Mouse (Mus musculus) intestine, embryonic 16.5 days (tissue): ENCODE results near the gene Lrrc61. TPM values are rescaled to one million over a fixed set of nuclear protein-coding genes. Genes with fewer than 3 reads are reported as not detected.

Source experiments
- ATAC-seq: fragments of 200-750 bp; cut with Nextera tagmentation; 2 replicates; pipeline ENCODE4 v1.8.0; 2017; ENCODE audit warnings: moderate TSS enrichment, moderate library complexity
- H3K27ac ChIP-seq: fragments of 300-500 bp; sonication (generic); 2 replicates; pipeline ENCODE4 v1.5.1; 2014; ENCODE audit warnings: mild to moderate bottlenecking, low read length
- H3K27me3 ChIP-seq: fragments of 300-500 bp; sonication (generic); replicated peaks from 2 replicates; pipeline ENCODE4 v1.6.1; 2014; ENCODE audit warnings: low read length, control low read depth, mixed read lengths; ENCODE audit not compliant: control insufficient read depth, insufficient read depth
- H3K36me3 ChIP-seq: fragments of 300-500 bp; sonication (generic); 2 replicates; pipeline ENCODE4 v1.6.1; 2014; ENCODE audit warnings: low read length, control low read depth; ENCODE audit not compliant: control insufficient read depth, insufficient read depth
- H3K4me1 ChIP-seq: fragments of 300-500 bp; sonication (generic); 2 replicates; pipeline ENCODE4 v1.6.1; 2014; ENCODE audit warnings: low read length, control low read depth, mixed read lengths; ENCODE audit not compliant: control insufficient read depth, insufficient read depth
- H3K4me2 ChIP-seq: fragments of 300-500 bp; sonication (generic); 2 replicates; pipeline ENCODE4 v1.6.1; 2014; ENCODE audit warnings: low read depth, low read length, control low read depth
- H3K4me3 ChIP-seq: fragments of 300-500 bp; sonication (generic); 2 replicates; pipeline ENCODE4 v1.5.1; 2014; ENCODE audit warnings: mild to moderate bottlenecking, low read length
- H3K9ac ChIP-seq: fragments of 300-500 bp; sonication (generic); 2 replicates; pipeline ENCODE4 v1.6.1; 2014; ENCODE audit warnings: low read depth, low read length
- H3K9me3 ChIP-seq: fragments of 300-500 bp; sonication (generic); 2 replicates; pipeline ENCODE4 v1.6.1; 2016; ENCODE audit warnings: low read length, control low read depth; ENCODE audit not compliant: control insufficient read depth
- WGBS: fragments of 180-500 bp; shearing (Covaris S2); extraction: QIAGEN DNeasy Blood & Tissue Kit; methylation state at CpG from one replicate; pipeline ENCODE4 v1.1.7; 2014; 5-methylcytosine and 5-hydroxymethylcytosine counted together
- polyA plus RNA-seq: library from polyadenylated mRNA; unstranded; fragments of >200 nt; fragmentation: Nextera tagmentation; extraction: Ambion mirVana; gene quantifications from 2 replicates; pipeline ENCODE4 v1.2.1, GENCODE M21; 2015

Gene Lrrc61
- polyA plus RNA-seq, 1 experiment from 2014 or later, result 10.4 TPM

DNA sequence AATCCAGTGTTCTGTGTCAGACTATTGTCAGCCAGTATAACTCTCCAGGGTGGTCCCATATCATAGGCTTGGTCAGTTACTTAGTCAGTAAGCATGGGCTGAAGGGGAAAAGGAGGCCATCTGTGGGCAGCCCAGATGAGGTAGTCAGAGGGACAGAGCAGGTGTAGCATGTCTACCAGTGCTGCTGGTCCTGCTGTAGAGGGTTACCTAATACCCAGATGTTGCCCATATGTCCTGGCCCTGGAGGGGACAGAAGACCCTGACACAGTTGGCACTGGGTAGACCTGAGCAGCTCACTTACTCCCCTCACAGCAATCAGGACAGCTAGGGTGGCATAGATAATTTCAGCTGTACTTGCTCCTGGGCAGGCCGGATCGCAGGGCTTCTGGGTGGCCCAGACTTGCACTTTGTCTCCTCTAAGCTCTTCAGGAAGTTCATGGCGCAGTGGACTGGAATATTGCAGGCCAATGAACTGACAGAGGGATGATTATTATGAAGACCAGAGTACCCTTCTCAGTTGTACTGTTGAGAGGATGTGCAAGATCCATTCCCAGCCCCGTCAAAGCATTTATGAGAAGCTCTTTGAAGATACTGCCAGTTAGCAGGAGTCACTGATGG is 11.2 kb downstream of the Lrrc61 start:
- 72% methylated on average over 4 of the region's 4 CpGs for WGBS
- H3K27ac ChIP-seq, result no peak overlapping the region
- no peaks in the 10 kb centered on the region for H3K27me3 ChIP-seq

DNA sequence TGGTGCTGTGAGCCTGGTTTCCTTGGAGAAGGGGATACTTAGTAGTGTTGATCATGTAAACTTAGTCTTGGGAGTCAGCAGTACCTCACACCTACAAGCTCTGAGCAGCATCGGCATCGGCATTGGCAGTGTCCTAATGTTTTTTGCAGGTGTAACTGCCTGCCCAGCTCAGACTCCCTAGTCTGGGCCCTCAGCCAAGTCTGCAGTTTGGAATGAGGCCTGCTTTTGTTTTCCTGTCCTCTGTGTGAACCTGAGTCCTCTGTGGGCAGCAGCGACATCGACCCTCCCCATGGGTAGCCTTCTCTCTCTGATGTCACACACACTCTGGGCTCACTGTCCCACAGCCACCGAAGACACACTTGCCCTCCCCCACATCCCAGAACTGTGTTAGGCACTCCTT is 11.7 kb downstream of the Lrrc61 start:
- no peaks in the 10 kb centered on the region for H3K27me3 ChIP-seq
- WGBS, result 45% methylated on average over 5 of the region's 5 CpGs
- peak; percentile 47 for ATAC-seq

More for the DNA sequence above, 11.2 kb downstream of the Lrrc61 start:
- Histone ChIP-seq H3K4me2 (no peak overlapping the region), H3K4me3 (no peak overlapping the region), H3K9me3 (no peaks in the 10 kb centered on the region), H3K4me1 (peaks cover 15% of the 10 kb centered on the region), H3K36me3 (no peaks in the 10 kb centered on the region; the same call in 1 of the 2 replicates), H3K9ac (no peak overlapping the region)
- peak; percentile 12; the same call in 1 of the 2 replicates for ATAC-seq

DNA sequence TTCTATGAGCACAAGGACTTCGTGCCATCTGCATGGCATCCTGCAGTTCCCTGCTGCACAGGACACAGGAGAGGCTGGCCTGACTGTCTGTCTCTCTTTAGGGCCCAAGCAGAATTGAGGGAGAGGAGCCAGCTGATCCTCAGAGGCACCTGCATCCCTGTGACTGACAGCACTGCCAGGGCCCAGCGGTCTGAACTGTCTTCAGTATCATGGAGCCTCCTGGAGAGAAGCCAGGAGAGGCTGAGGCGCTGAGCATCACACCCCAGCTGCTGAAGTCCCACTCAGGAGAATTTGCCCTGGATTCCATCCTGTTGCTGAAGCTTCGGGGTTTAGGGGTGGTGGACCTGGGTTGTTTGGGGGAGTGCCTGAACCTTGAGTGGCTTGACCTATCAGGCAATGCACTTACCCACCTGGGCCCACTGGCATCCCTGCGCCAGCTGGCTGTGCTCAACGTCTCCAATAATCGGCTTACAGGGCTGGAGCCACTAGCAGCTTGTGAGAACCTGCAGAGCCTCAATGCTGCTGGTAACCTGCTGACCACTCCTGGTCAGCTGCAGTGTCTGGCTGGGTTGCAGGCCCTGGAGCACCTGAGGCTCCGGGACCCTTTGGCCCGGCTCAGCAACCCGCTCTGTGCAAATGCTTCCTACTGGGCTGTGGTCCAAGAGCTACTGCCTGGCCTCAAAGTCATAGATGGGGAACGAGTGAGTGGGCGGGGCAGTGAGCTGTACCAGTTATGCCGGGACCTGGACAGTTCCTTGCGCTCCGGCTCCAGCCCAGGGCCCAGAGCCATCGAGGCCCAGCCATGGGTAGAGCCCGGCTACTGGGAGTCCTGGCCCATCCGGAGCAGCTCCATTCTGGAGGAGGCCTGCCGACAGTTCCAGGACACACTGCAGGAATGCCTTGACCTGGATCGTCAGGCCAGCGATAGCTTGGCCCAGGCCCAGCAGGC is 13.7 kb downstream of the Lrrc61 start:
- Histone ChIP-seq H3K9me3 (no peaks in the 10 kb centered on the region), H3K27me3 (no peaks in the 10 kb centered on the region), H3K27ac (peak overlapping the region; percentile 60; the same call in 1 of the 2 replicates), H3K4me2 (no peak overlapping the region), H3K36me3 (no peaks in the 10 kb centered on the region; the same call in 1 of the 2 replicates), H3K4me1 (peaks cover 20% of the 10 kb centered on the region), H3K9ac (no peak overlapping the region), H3K4me3 (no peak overlapping the region)
- peak; percentile 36; the same call in 1 of the 2 replicates for ATAC-seq
- WGBS, result 65% methylated on average over 21 of the region's 21 CpGs

More for the DNA sequence above, 11.7 kb downstream of the Lrrc61 start:
- H3K27ac ChIP-seq, result no peak overlapping the region
- H3K9ac ChIP-seq, result no peak overlapping the region
- H3K4me3 ChIP-seq, result no peak overlapping the region
- H3K4me2 ChIP-seq, result no peak overlapping the region
- no peaks in the 10 kb centered on the region for H3K9me3 ChIP-seq
- H3K4me1 ChIP-seq, result peaks cover 15% of the 10 kb centered on the region
- no peaks in the 10 kb centered on the region; the same call in 1 of the 2 replicates for H3K36me3 ChIP-seq

DNA sequence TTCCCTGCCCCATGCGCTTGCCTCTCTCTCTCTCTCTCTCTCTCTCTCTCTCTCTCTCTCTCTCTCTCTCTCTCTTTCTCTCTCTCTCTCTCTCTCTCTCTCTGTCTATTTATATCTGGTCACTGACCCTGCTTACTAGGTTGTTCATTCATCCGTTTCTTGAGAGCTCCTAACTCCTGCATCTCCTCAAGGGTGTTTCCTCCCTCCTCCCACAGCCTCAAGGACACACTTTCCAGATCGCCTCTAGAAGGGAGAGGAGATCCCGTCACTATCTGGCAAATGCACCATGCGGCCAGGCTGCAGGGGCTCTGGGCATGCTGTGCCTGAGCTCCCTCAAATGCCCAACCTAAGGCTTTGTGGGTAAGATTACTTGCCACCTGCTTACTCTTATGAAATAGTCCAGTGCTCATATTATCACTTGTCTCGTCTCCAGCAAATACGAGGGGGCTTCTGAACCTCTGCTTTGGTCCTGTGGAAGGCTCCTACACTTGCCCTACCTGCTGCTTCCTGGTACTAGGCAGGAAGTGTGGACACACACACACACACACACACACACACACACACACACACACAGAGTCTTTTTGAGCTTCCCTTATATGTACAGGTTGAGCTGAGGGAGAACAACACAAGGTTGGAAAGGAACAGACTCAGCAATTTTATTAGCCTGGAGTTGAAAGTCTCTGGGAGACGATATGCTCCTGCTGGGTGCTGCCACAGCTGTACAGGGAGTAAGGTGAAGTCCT is 14.6 kb downstream of the Lrrc61 start:
- no peaks in the 10 kb centered on the region for H3K27me3 ChIP-seq
- H3K4me3 ChIP-seq, result no peak overlapping the region
- no peaks in the 10 kb centered on the region for H3K9me3 ChIP-seq
- H3K27ac ChIP-seq, result peak overlapping the region; percentile 60
- peaks cover 21% of the 10 kb centered on the region for H3K4me1 ChIP-seq
- ATAC-seq, result no peak
- no peak overlapping the region for H3K9ac ChIP-seq
- no peaks in the 10 kb centered on the region; the same call in 1 of the 2 replicates for H3K36me3 ChIP-seq
- no peak overlapping the region for H3K4me2 ChIP-seq
- WGBS, result 66% methylated on average over 8 of the region's 8 CpGs

DNA sequence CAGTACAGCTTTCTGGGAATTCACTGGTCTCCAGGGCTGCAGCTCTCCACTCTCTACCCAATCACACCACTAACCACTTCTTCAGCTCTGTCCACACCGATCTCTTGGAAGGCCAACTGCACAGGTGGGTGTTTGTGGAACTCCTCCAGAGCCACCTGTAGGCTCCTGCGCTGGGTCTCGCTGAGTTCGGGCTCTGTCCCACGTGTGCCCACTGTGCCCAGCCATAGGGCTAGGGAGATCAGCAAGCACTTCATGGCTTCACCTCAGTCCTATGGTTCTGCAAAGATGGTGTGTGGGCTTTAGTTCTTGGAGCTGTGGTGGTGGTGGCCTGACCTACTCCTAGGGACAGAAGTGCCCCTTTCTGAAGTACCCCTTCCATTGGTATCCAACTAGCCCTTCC is 17.4 kb downstream of the Lrrc61 start:
- Histone ChIP-seq H3K4me3 (peak overlapping the region; percentile 30), H3K27ac (peak overlapping the region; percentile 69), H3K9me3 (no peaks in the 10 kb centered on the region), H3K4me2 (peak overlapping the region; percentile 45), H3K4me1 (peaks cover 15% of the 10 kb centered on the region), H3K36me3 (no peaks in the 10 kb centered on the region), H3K27me3 (no peaks in the 10 kb centered on the region), H3K9ac (peak overlapping the region; percentile 36; the same call in 1 of the 2 replicates)
- ATAC-seq, result no peak
- 90% methylated on average over 5 of the region's 5 CpGs for WGBS

DNA sequence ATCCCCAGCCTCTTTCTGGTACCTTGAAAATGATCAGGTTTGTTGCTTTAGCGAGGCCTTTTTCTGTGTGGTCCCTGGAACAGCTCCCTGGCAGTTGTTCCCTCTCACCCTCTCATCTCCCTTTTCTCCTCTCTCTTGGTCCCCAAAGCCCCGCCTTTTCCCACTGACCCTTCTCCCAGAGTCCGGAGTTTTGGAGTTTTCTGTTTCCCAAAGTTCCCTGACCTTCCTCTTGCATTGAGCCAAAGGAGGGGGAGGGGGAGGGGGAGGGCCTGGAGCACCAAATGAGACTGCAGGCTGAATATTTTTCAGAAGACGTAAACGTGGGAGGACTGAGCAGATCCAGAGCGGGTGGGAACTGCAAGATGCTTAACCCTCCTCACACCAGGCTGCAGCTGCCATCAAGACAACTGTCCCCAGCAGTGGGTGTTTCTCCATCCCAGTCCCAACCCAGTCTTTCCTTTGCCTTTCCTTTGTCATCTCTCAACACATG is 18.0 kb downstream of the Lrrc61 start, which contains the start of gene Rarres2:
TSS of gene Rarres2 (minus strand) at position 218 of the 490 bp plus-strand sequence.
- Histone ChIP-seq H3K9ac (peak within 1 kb of the TSS; percentile 36; the same call in 1 of the 2 replicates), H3K36me3 (no peaks in the 10 kb centered on the region), H3K27ac (peak within 1 kb of the TSS; percentile 69), H3K4me2 (peak within 1 kb of the TSS; percentile 45), H3K9me3 (no peaks in the 10 kb centered on the region), H3K4me1 (peaks cover 15% of the 10 kb centered on the region), H3K27me3 (no peaks in the 10 kb centered on the region), H3K4me3 (peak within 1 kb of the TSS; percentile 30)
- 20% methylated on average over 6 of the region's 6 CpGs for WGBS
- ATAC-seq, result peak; percentile 78

DNA sequence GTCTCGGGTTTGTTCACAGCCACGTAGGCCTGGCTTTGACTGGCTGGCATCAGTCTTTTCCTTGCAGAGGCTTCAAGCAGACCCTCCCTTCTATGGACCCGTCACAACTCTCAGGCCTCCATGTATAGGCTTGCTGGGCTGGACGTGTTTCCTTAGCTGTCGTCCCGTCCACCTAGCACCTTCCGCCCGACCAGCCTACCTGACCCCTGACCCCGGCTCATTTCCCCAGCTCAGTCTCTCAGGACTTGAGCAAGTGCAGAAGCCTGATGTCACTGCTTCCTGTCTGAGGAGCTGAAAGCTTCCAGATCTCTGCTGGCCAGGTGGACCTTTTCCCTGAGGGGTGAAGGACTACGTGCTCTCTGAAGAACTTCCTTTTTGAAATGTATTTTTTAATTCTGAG is 18.7 kb downstream of the Lrrc61 start:
- H3K4me3 ChIP-seq, result no peak overlapping the region
- H3K36me3 ChIP-seq, result no peaks in the 10 kb centered on the region
- H3K27me3 ChIP-seq, result no peaks in the 10 kb centered on the region
- ATAC-seq, result 0 out of 2 replicates have a peak, but pooled peaks have one; percentile 22
- no peaks in the 10 kb centered on the region for H3K9me3 ChIP-seq
- H3K4me1 ChIP-seq, result peaks cover 15% of the 10 kb centered on the region
- 42% methylated on average over 10 of the region's 10 CpGs for WGBS
- peak overlapping the region; percentile 60 for H3K27ac ChIP-seq
- no peak overlapping the region for H3K9ac ChIP-seq
- H3K4me2 ChIP-seq, result no peak overlapping the region

DNA sequence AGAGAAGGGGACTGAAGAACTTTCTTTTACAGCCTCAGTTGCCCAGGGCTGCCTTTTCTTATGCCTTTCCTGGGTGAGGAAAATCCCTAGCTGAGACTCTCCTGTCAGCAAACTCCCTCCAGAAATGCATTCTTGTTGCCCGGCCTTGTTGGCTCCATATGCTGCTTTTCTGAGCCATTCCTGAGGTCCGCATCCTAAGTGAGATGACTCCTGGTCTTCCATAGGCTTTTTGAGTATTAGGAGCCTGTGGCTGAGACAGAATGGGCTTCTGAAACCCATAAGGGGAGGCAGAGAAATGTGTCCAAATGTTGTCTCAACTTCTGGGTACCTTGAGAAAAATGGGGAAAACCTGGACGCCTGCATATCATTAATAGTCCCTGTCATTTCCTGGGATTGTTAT is 19.4 kb downstream of the Lrrc61 start:
- 74% methylated on average over 3 of the region's 3 CpGs for WGBS
- no peak for ATAC-seq
- H3K27ac ChIP-seq, result 0 out of 2 replicates have a peak overlapping the region, but pooled peaks have one; percentile 15

More for the DNA sequence above, 19.4 kb downstream of the Lrrc61 start:
- no peak overlapping the region for H3K4me2 ChIP-seq
- no peak overlapping the region for H3K4me3 ChIP-seq
- peaks cover 14% of the 10 kb centered on the region for H3K4me1 ChIP-seq
- no peaks in the 10 kb centered on the region for H3K9me3 ChIP-seq
- H3K27me3 ChIP-seq, result no peaks in the 10 kb centered on the region
- H3K36me3 ChIP-seq, result no peaks in the 10 kb centered on the region
- no peak overlapping the region for H3K9ac ChIP-seq
